Comparison of ENCODE assay signal across 9 mouse cellular contexts in genomic region chrX:155098024-155098423, GRCm38 (mm10). TPM values are rescaled to one million over a fixed set of nuclear protein-coding genes. Genes with fewer than 3 reads are reported as not detected.
A peak's percentile ranks its signal among the peaks of the same experiment; 100 is the strongest.
DNase-seq lines count a peak whose midpoint lies in the region; ATAC-seq and TF ChIP-seq lines count a peak whose summit lies in the region.
"Had no signal": no experiment of that assay in that cellular context is flagged by ENCODE, and none has a peak within 500 bp of the region (broad histone marks: within the 10 kb centered on the region; RNA-seq: fewer than 3 reads in every experiment).

No protein-coding gene starts in this region.

- intact Hi-C loops in heart, postnatal 25 days (cut with DNase I) = no loop called here

- H3K4me2 ChIP-seq in embryonic facial prominence, embryonic 14.5 days (ENCODE audit: low read depth, low read length) = no peak overlapping the region

- DNase-seq in heart, adult 8-10 months (ENCODE audit: low spot score) = peak; percentile 16
- DNase-seq in heart, postnatal 25 days (ENCODE audit: low spot score) = no peak
- DNase-seq in right cerebral cortex, adult 18-20 months = peak; percentile 8
- no peak for DNase-seq in right cerebral cortex, postnatal 25 days
- DNase-seq in embryonic facial prominence, embryonic 14.5 days (ENCODE audit: low spot score) = peak; percentile 12
- DNase-seq in telencephalon, adult 2 months (ENCODE audit: low read depth, low spot score) = peak; percentile 0
- no peak for DNase-seq in spleen, postnatal 4 days (ENCODE audit: low spot score in 2 of 2)
- DNase-seq in thymus, adult 2 months = no peak

- no peaks in the 10 kb centered on the region for H3K4me1 ChIP-seq in embryonic facial prominence, embryonic 14.5 days (ENCODE audit: control insufficient read depth, insufficient read depth, low read length)
- no peaks in the 10 kb centered on the region for H3K4me1 ChIP-seq in thymus, adult 2 months (replicated peaks; ENCODE audit: control insufficient read depth, insufficient read depth, low read length)

- no peak overlapping the region for H3K9ac ChIP-seq in embryonic facial prominence, embryonic 14.5 days (ENCODE audit: low read depth, low read length)

- no peak overlapping the region for H3K27ac ChIP-seq in embryonic facial prominence, embryonic 14.5 days (replicated peaks; ENCODE audit: low read depth, low read length)
- no peak overlapping the region for H3K27ac ChIP-seq in thymus, adult 2 months (ENCODE audit: control insufficient read depth, insufficient read depth, low read length)

- no peak for TF ChIP-seq CTCF in thymus, adult 2 months (IDR thresholded peaks at IDR 0.05; ENCODE audit: borderline replicate concordance, control insufficient read depth, extremely low read depth, insufficient read depth, low read length, poor library complexity)

- TF ChIP-seq POLR2A in thymus, adult 2 months (IDR thresholded peaks at IDR 0.05; ENCODE audit: control insufficient read depth, extremely low read depth, insufficient read depth, low read length, poor library complexity) = no peak

- H3K9me3 ChIP-seq in embryonic facial prominence, embryonic 14.5 days (ENCODE audit: control insufficient read depth, low read length) = no peaks in the 10 kb centered on the region

- no peaks in the 10 kb centered on the region for H3K36me3 ChIP-seq in embryonic facial prominence, embryonic 14.5 days (ENCODE audit: control insufficient read depth, insufficient read depth, low read length)
- no peaks in the 10 kb centered on the region for H3K36me3 ChIP-seq in thymus, adult 2 months (ENCODE audit: control insufficient read depth, insufficient read depth, low read length)

- no peaks in the 10 kb centered on the region for H3K27me3 ChIP-seq in embryonic facial prominence, embryonic 14.5 days (replicated peaks; ENCODE audit: control insufficient read depth, insufficient read depth, low read length)
- H3K27me3 ChIP-seq in thymus, adult 2 months (ENCODE audit: control insufficient read depth, insufficient read depth, low read length) = no peaks in the 10 kb centered on the region

- H3K4me3 ChIP-seq in embryonic facial prominence, embryonic 14.5 days (ENCODE audit: low read depth, low read length) = no peak overlapping the region
- no peak overlapping the region for H3K4me3 ChIP-seq in thymus, adult 2 months (ENCODE audit: control insufficient read depth, insufficient read depth, low read length)
- H3K4me3 ChIP-seq: myocyte had no signal

- no peak for ATAC-seq in embryonic facial prominence, embryonic 14.5 days (ENCODE audit: low read depth)

RNA-seq across cellular contexts. Expression of gene Magea2, which starts 4.6 kb away (rescaled TPM):
- not detected for total RNA-seq in heart, adult 8-10 months (2022)
- total RNA-seq in heart, postnatal 25 days (2021) = not detected
- not detected in 2 replicates for polyA plus RNA-seq in embryonic facial prominence, embryonic 14.5 days (2014; fragmentation: Nextera tagmentation; extraction: Ambion mirVana)
- polyA plus RNA-seq in thymus, adult 2 months (2012; rRNA removed) = not detected in 2 replicates

RNA-seq across cellular contexts. Expression of gene Magea1, which starts 8.4 kb away (rescaled TPM):
- not detected for total RNA-seq in heart, adult 8-10 months (2022)
- not detected for total RNA-seq in heart, postnatal 25 days (2021)
- polyA plus RNA-seq in embryonic facial prominence, embryonic 14.5 days (2014; fragmentation: Nextera tagmentation; extraction: Ambion mirVana) = not detected in 2 replicates
- not detected in 2 replicates for polyA plus RNA-seq in thymus, adult 2 months (2012; rRNA removed)
- polyA plus RNA-seq: myocyte had no signal

RNA-seq across cellular contexts. Expression of gene Cldn34b2, which starts 30.2 kb away (rescaled TPM):
- total RNA-seq in heart, adult 8-10 months (2022) = not detected
- not detected for total RNA-seq in heart, postnatal 25 days (2021)
- polyA plus RNA-seq in embryonic facial prominence, embryonic 14.5 days (2014; fragmentation: Nextera tagmentation; extraction: Ambion mirVana) = not detected in 2 replicates
- 0.11 TPM in 1 of 2 replicates, not detected in the other for polyA plus RNA-seq in thymus, adult 2 months (2012; rRNA removed)
- polyA plus RNA-seq: myocyte had no signal

RNA-seq across cellular contexts. Expression of gene Magea5, which starts 35.1 kb away (rescaled TPM):
- total RNA-seq in heart, adult 8-10 months (2022) = not detected
- total RNA-seq in heart, postnatal 25 days (2021) = not detected
- not detected in 2 replicates for polyA plus RNA-seq in embryonic facial prominence, embryonic 14.5 days (2014; fragmentation: Nextera tagmentation; extraction: Ambion mirVana)
- not detected in 2 replicates for polyA plus RNA-seq in thymus, adult 2 months (2012; rRNA removed)

Comparison
In these comparisons a context has a peak if more than half of its experiments do, and no peak if none do; other contexts are left out.
1. DNase-seq: peak in heart, adult 8-10 months (single experiment), right cerebral cortex, adult 18-20 months (single experiment), embryonic facial prominence, embryonic 14.5 days (single experiment) and telencephalon, adult 2 months (single experiment); none in heart, postnatal 25 days (single experiment), right cerebral cortex, postnatal 25 days (single experiment), spleen, postnatal 4 days (0 of 2) and thymus, adult 2 months (single experiment).